Mouse (Mus musculus) kidney, adult 9 months (tissue): ENCODE results near the gene Ccnb2.

Experiments used
- DNase-seq: peaks from one replicate; pipeline ENCODE4 v3.0.0; 2022

The Ccnb2 gene

GRCm38 (mm10) chr9:70383750-70384149, 37.6 kb downstream of the Ccnb2 start:
- no peak for DNase-seq

GRCm38 (mm10) chr9:70382091-70382490, 39.3 kb downstream of the Ccnb2 start:
- DNase-seq, result no peak

- peak; percentile 9 for DNase-seq
Observed at GRCm38 (mm10) chr9:70379502-70380467, 41.6 kb downstream of the Ccnb2 start.

- DNase-seq, result no peak
Observed at GRCm38 (mm10) chr9:70371638-70372037, 49.7 kb downstream of the Ccnb2 start.

GRCm38 (mm10) chr9:70366898-70367297, 54.4 kb downstream of the Ccnb2 start:
- DNase-seq, result no peak

GRCm38 (mm10) chr9:70365915-70366314, 55.4 kb downstream of the Ccnb2 start:
- no peak for DNase-seq

GRCm38 (mm10) chr9:70364741-70365140, 56.6 kb downstream of the Ccnb2 start:
- no peak for DNase-seq

GRCm38 (mm10) chr9:70359402-70360131, 61.8 kb downstream of the Ccnb2 start:
- no peak for DNase-seq
